32 mouse cellular contexts compared by ENCODE assay signal in the genomic region with DNA sequence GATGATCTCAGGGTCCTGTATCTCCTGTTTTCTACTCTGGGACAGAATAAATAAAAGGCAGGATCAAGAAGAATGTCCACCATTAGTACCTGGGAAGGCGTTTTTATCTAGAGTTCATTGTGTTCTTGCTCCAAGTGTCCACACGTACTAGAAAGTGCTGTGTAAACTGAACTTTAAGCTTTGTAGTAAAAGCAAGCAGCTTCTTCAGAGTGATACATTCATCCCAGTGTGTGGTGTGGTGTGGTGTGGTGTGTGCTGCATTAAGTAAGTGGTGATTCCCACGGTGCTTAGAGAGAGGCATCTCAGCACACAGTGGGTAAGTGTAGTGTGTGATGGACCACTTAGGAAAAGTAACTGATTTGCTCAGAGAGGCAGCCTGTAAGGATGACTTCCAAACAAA.
DNase-seq lines count a peak whose midpoint lies in the region; ATAC-seq and TF ChIP-seq lines count a peak whose summit lies in the region.
"Had no signal": no experiment of that assay in that cellular context is flagged by ENCODE, and none has a peak within 500 bp of the region (broad histone marks: within the 10 kb centered on the region; RNA-seq: fewer than 3 reads in every experiment).

No protein-coding gene starts in this region.

- H3K9me3 ChIP-seq in intestine, embryonic 15.5 days = no peaks in the 10 kb centered on the region
- no peaks in the 10 kb centered on the region for H3K9me3 ChIP-seq in intestine, postnatal 0 days (ENCODE audit: control insufficient read depth)
- H3K9me3 ChIP-seq in liver, embryonic 16.5 days (replicated peaks; ENCODE audit: control insufficient read depth, low read length) = no peaks in the 10 kb centered on the region
- no peaks in the 10 kb centered on the region for H3K9me3 ChIP-seq in liver, embryonic 11.5 days (ENCODE audit: control insufficient read depth, low read length)
- H3K9me3 ChIP-seq in stomach, embryonic 15.5 days = no peaks in the 10 kb centered on the region
- H3K9me3 ChIP-seq: embryonic facial prominence, embryonic 10.5 days; embryonic facial prominence, embryonic 13.5 days; forebrain, embryonic 10.5 days; forebrain, embryonic 13.5 days; G1E; heart, embryonic 12.5 days; heart, embryonic 15.5 days; hindbrain, embryonic 10.5 days; hindbrain, embryonic 13.5 days had no signal

- 74% methylated on average over 3 of the region's 3 CpGs for WGBS in intestine, embryonic 15.5 days
- WGBS in intestine, postnatal 0 days = 49% methylated on average over 3 of the region's 3 CpGs
- WGBS in liver, embryonic 16.5 days (ENCODE audit: insufficient replicate concordance) = 59% methylated on average over 3 of the region's 3 CpGs
- 69% methylated on average over 3 of the region's 3 CpGs for whole genome bisulfite sequencing in liver, embryonic 11.5 days
- WGBS in stomach, embryonic 15.5 days = 66% methylated on average over 3 of the region's 3 CpGs

- DNase-seq in liver, embryonic 11.5 days (ENCODE audit: low spot score) = no peak
- DNase-seq in Muller cell, postnatal 12 days (ENCODE audit: inconsistent ontology term) = no peak
- DNase-seq: adrenal gland, adult 2 months; adrenal gland, postnatal 25 days; B cell, adult 2 months; cerebellum, adult 11-12 months; cerebellum, adult 8-10 months; cerebellum, postnatal 10 days; cerebellum, postnatal 36 days; embryo, embryonic 11 days; gastrocnemius, postnatal 10 days; gastrocnemius, postnatal 36 days; heart, postnatal 10 days; heart, postnatal 36 days had no signal

- H3K36me3 ChIP-seq in intestine, embryonic 15.5 days = no peaks in the 10 kb centered on the region; the same call in 1 of the 2 replicates
- H3K36me3 ChIP-seq in intestine, postnatal 0 days (ENCODE audit: control insufficient read depth, insufficient read depth) = peaks cover 64% of the 10 kb centered on the region
- H3K36me3 ChIP-seq in liver, embryonic 16.5 days (ENCODE audit: control insufficient read depth, insufficient read depth) = no peaks in the 10 kb centered on the region
- H3K36me3 ChIP-seq in liver, embryonic 11.5 days (ENCODE audit: control insufficient read depth, insufficient read depth, low read length) = no peaks in the 10 kb centered on the region
- 0 out of 2 replicates have a peak, but pooled peaks cover 4% of the 10 kb centered on the region for H3K36me3 ChIP-seq in stomach, embryonic 15.5 days
- H3K36me3 ChIP-seq: G1E; heart, embryonic 12.5 days; heart, embryonic 15.5 days had no signal

- no peak overlapping the region for H3K4me3 ChIP-seq in intestine, embryonic 15.5 days (replicated peaks)
- H3K4me3 ChIP-seq in intestine, postnatal 0 days (ENCODE audit: low read depth, low read length) = no peak overlapping the region
- no peak overlapping the region for H3K4me3 ChIP-seq in liver, embryonic 16.5 days (ENCODE audit: low read depth, low read length)
- H3K4me3 ChIP-seq in liver, embryonic 11.5 days (ENCODE audit: low read depth, low read length) = no peak overlapping the region
- no peak overlapping the region for H3K4me3 ChIP-seq in stomach, embryonic 15.5 days (replicated peaks)
- H3K4me3 ChIP-seq: embryonic facial prominence, embryonic 10.5 days; embryonic facial prominence, embryonic 13.5 days; erythroblast, embryonic 14.5 days; forebrain, embryonic 10.5 days; forebrain, embryonic 13.5 days; heart, embryonic 12.5 days; heart, embryonic 15.5 days; hindbrain, embryonic 10.5 days; hindbrain, embryonic 13.5 days had no signal

- no peaks in the 10 kb centered on the region for H3K4me1 ChIP-seq in intestine, embryonic 15.5 days (replicated peaks)
- H3K4me1 ChIP-seq in intestine, postnatal 0 days (replicated peaks; ENCODE audit: control insufficient read depth, insufficient read depth, low read length) = no peaks in the 10 kb centered on the region
- no peaks in the 10 kb centered on the region for H3K4me1 ChIP-seq in liver, embryonic 16.5 days (ENCODE audit: control insufficient read depth, low read depth, low read length)
- H3K4me1 ChIP-seq in liver, embryonic 11.5 days (replicated peaks; ENCODE audit: control insufficient read depth, insufficient read depth, low read length) = no peaks in the 10 kb centered on the region
- no peaks in the 10 kb centered on the region for H3K4me1 ChIP-seq in stomach, embryonic 15.5 days
- H3K4me1 ChIP-seq: embryonic facial prominence, embryonic 10.5 days; embryonic facial prominence, embryonic 13.5 days; forebrain, embryonic 10.5 days; forebrain, embryonic 13.5 days; heart, embryonic 12.5 days; heart, embryonic 15.5 days; hindbrain, embryonic 10.5 days; hindbrain, embryonic 13.5 days had no signal

- H3K27ac ChIP-seq in intestine, embryonic 15.5 days = no peak overlapping the region
- H3K27ac ChIP-seq in intestine, postnatal 0 days (ENCODE audit: low read depth, low read length) = no peak overlapping the region
- 0 out of 2 replicates have a peak overlapping the region, but pooled peaks have one; percentile 30 for H3K27ac ChIP-seq in liver, embryonic 16.5 days (ENCODE audit: low read length)
- no peak overlapping the region for H3K27ac ChIP-seq in liver, embryonic 11.5 days (ENCODE audit: low read depth, low read length)
- H3K27ac ChIP-seq in stomach, embryonic 15.5 days = 0 out of 2 replicates have a peak overlapping the region, but pooled peaks have one; percentile 3
- H3K27ac ChIP-seq: embryonic facial prominence, embryonic 10.5 days; embryonic facial prominence, embryonic 13.5 days; forebrain, embryonic 10.5 days; forebrain, embryonic 13.5 days; heart, embryonic 15.5 days; hindbrain, embryonic 10.5 days; hindbrain, embryonic 13.5 days had no signal

- no peaks in the 10 kb centered on the region for H3K27me3 ChIP-seq in intestine, embryonic 15.5 days (replicated peaks)
- no peaks in the 10 kb centered on the region for H3K27me3 ChIP-seq in intestine, postnatal 0 days (replicated peaks; ENCODE audit: control insufficient read depth, insufficient read depth, low read length)
- H3K27me3 ChIP-seq in liver, embryonic 16.5 days (ENCODE audit: control insufficient read depth, insufficient read depth, low read depth, low read length) = no peaks in the 10 kb centered on the region
- H3K27me3 ChIP-seq in liver, embryonic 11.5 days (replicated peaks; ENCODE audit: control insufficient read depth, insufficient read depth, low read length) = no peaks in the 10 kb centered on the region
- H3K27me3 ChIP-seq in stomach, embryonic 15.5 days (replicated peaks) = no peaks in the 10 kb centered on the region
- H3K27me3 ChIP-seq: CH12.LX; embryonic facial prominence, embryonic 13.5 days; forebrain, embryonic 13.5 days; heart, embryonic 12.5 days; heart, embryonic 15.5 days; hindbrain, embryonic 13.5 days had no signal

- ATAC-seq in intestine, embryonic 15.5 days = peak; percentile 47; the same call in 1 of the 2 replicates
- ATAC-seq in intestine, postnatal 0 days = no peak
- ATAC-seq in liver, embryonic 16.5 days (ENCODE audit: low read depth) = peak; percentile 72
- no peak for ATAC-seq in liver, embryonic 11.5 days (replicated peaks; ENCODE audit: low FRiP score)
- ATAC-seq in stomach, embryonic 15.5 days (ENCODE audit: insufficient read depth, low FRiP score, low read depth) = no peak
- no peak for ATAC-seq in erythroid progenitor cell, adult 5-6 weeks (replicated peaks; ENCODE audit: low FRiP score, poor library complexity, severe bottlenecking)
- ATAC-seq: forebrain, embryonic 13.5 days; forebrain, embryonic 16.5 days; hindbrain, embryonic 16.5 days had no signal

- no peak overlapping the region for H3K4me2 ChIP-seq in intestine, embryonic 15.5 days (replicated peaks)
- no peak overlapping the region for H3K4me2 ChIP-seq in intestine, postnatal 0 days (replicated peaks; ENCODE audit: low read depth)
- no peak overlapping the region for H3K4me2 ChIP-seq in liver, embryonic 16.5 days (ENCODE audit: low read depth, low read length)
- no peak overlapping the region for H3K4me2 ChIP-seq in liver, embryonic 11.5 days
- H3K4me2 ChIP-seq in stomach, embryonic 15.5 days = no peak overlapping the region
- H3K4me2 ChIP-seq: embryonic facial prominence, embryonic 13.5 days; forebrain, embryonic 13.5 days; heart, embryonic 12.5 days; heart, embryonic 15.5 days; hindbrain, embryonic 13.5 days had no signal

- H3K9ac ChIP-seq in intestine, embryonic 15.5 days = no peak overlapping the region
- no peak overlapping the region for H3K9ac ChIP-seq in intestine, postnatal 0 days (ENCODE audit: low read depth, low read length)
- no peak overlapping the region for H3K9ac ChIP-seq in liver, embryonic 16.5 days (ENCODE audit: low read depth, low read length)
- no peak overlapping the region for H3K9ac ChIP-seq in liver, embryonic 11.5 days (ENCODE audit: low read depth, low read length)
- H3K9ac ChIP-seq in stomach, embryonic 15.5 days = no peak overlapping the region
- H3K9ac ChIP-seq: embryonic facial prominence, embryonic 13.5 days; forebrain, embryonic 13.5 days; heart, embryonic 12.5 days; heart, embryonic 15.5 days; hindbrain, embryonic 13.5 days had no signal

- TF ChIP-seq CTCF in intestine, postnatal 0 days (IDR thresholded peaks at IDR 0.05; ENCODE audit: low read depth) = no peak

Comparison
In these comparisons a context has a peak if more than half of its experiments do, and no peak if none do; other contexts are left out.
1. ATAC-seq: peak in intestine, embryonic 15.5 days (single experiment) and liver, embryonic 16.5 days (single experiment); none in intestine, postnatal 0 days (single experiment), liver, embryonic 11.5 days (single experiment), stomach, embryonic 15.5 days (single experiment) and erythroid progenitor cell, adult 5-6 weeks (single experiment).
2. H3K27ac ChIP-seq: peak in liver, embryonic 16.5 days (single experiment) and stomach, embryonic 15.5 days (single experiment); none in intestine, embryonic 15.5 days (single experiment), intestine, postnatal 0 days (single experiment) and liver, embryonic 11.5 days (single experiment).